Mouse (Mus musculus): Measurements from ENCODE around the gene Zfp36l2. TPM values are rescaled to one million over a fixed set of nuclear protein-coding genes. Genes with fewer than 3 reads are reported as not detected.

Gene Zfp36l2
- total and polyA plus RNA-seq, 3 experiments, result 68.5 to 174 (median 93.6) TPM

GRCm38 (mm10) chr17:84154302-84155028 lies 33.3 kb downstream of the Zfp36l2 start:
- H3K4me3 ChIP-seq (ENCODE audit: control insufficient read depth in 1 of 2, insufficient read depth in 1 of 2, low read depth in 2 of 2, low read length in 2 of 2), result peak overlapping the region; percentile 36 to 41
- TF ChIP-seq MEF2A (IDR thresholded peaks at IDR 0.05; ENCODE audit: extremely low read depth, insufficient replicate concordance, low read depth, low read length, poor library complexity, severe bottlenecking) (no peak), GABPA (IDR thresholded peaks at IDR 0.05; ENCODE audit: low read depth, low read length) (no peak), POLR2AphosphoS5 (IDR thresholded peaks at IDR 0.05; ENCODE audit: borderline replicate concordance, low read depth, low read length) (no peak), ZMIZ1 (IDR thresholded peaks at IDR 0.05; ENCODE audit: low read depth, low read length) (peak; percentile 62), ZKSCAN1 (IDR thresholded peaks at IDR 0.05; ENCODE audit: low read depth, low read length) (no peak), ZC3H11A (IDR thresholded peaks at IDR 0.05; ENCODE audit: low read depth, low read length) (no peak), HCFC1 (IDR thresholded peaks at IDR 0.05; ENCODE audit: low read depth, low read length) (no peak; the same call in none of the 2 replicates), ETS1 (IDR thresholded peaks at IDR 0.05; ENCODE audit: low read depth, low read length) (peak; percentile 82), NRF1 (IDR thresholded peaks at IDR 0.05; ENCODE audit: insufficient read depth, low read depth, low read length, poor library complexity, severe bottlenecking) (no peak), NELFE (IDR thresholded peaks at IDR 0.05; ENCODE audit: low read depth, low read length) (peak; percentile 64), CHD1 (IDR thresholded peaks at IDR 0.05; ENCODE audit: low read depth, low read length) (peak; percentile 14), MYB (IDR thresholded peaks at IDR 0.05; ENCODE audit: low read depth, low read length) (peak; percentile 64; the same call in 1 of the 2 replicates), RAD21 (IDR thresholded peaks at IDR 0.05; ENCODE audit: low read depth, low read length) (no peak), CHD2 (IDR thresholded peaks at IDR 0.05; ENCODE audit: low read length) (0 out of 2 replicates have a peak, but pooled peaks have one; percentile 8), JUND (IDR thresholded peaks at IDR 0.05; ENCODE audit: low read depth, low read length) (no peak), MAFK (IDR thresholded peaks at IDR 0.05; ENCODE audit: borderline replicate concordance, low read depth, low read length) (0 out of 2 replicates have a peak, but pooled peaks have one; percentile 31), SIN3A (IDR thresholded peaks at IDR 0.05; ENCODE audit: low read length) (peak; percentile 89), MAZ (IDR thresholded peaks at IDR 0.05; ENCODE audit: low read depth, low read length) (peak; percentile 99), USF2 (IDR thresholded peaks at IDR 0.05; ENCODE audit: borderline replicate concordance in 1 of 2, insufficient read depth in 1 of 2, low read depth in 1 of 2, low read length in 2 of 2) (no peak; a peak in 1 of 4 replicates), TCF12 (IDR thresholded peaks at IDR 0.05; ENCODE audit: low read depth, low read length) (peak; percentile 81), MXI1 (IDR thresholded peaks at IDR 0.05; ENCODE audit: low read depth, low read length) (peak; percentile 81), BHLHE40 (IDR thresholded peaks at IDR 0.05; ENCODE audit: borderline replicate concordance, low read depth, low read length) (peak; percentile 45; the same call in 1 of the 2 replicates), EP300 (IDR thresholded peaks at IDR 0.05; ENCODE audit: low read depth in 1 of 2, low read length in 2 of 2) (peak; percentile 57 to 82), USF1 (IDR thresholded peaks at IDR 0.05; ENCODE audit: low read depth, low read length) (peak; percentile 35), CTCF (IDR thresholded peaks at IDR 0.05 in 2 of 3, conservative IDR thresholded peaks at IDR 0.05 in 1 of 3; ENCODE audit: control insufficient read depth in 1 of 3, insufficient read depth in 1 of 3, low read depth in 2 of 3, low read length in 3 of 3, poor library complexity in 1 of 3, severe bottlenecking in 1 of 3) (0 out of 6 replicates have a peak, but pooled peaks of 1 of the 3 experiments have one; percentile 1), MAX (IDR thresholded peaks at IDR 0.05; ENCODE audit: low read length) (peak; percentile 66; the same call in 1 of the 2 replicates), UBTF (IDR thresholded peaks at IDR 0.05; ENCODE audit: borderline replicate concordance, insufficient read depth, low read depth, low read length) (no peak), GATA1 (IDR thresholded peaks at IDR 0.05; ENCODE audit: low read depth, low read length) (peak; percentile 71), POLR2A (IDR thresholded peaks at IDR 0.05; ENCODE audit: control insufficient read depth in 1 of 2, insufficient read depth in 1 of 2, low read depth in 1 of 2, low read length in 2 of 2, poor library complexity in 1 of 2) (peak in 1 of 2 experiments; percentile 73; a peak in 2 of 4 replicates), E2F4 (IDR thresholded peaks at IDR 0.05; ENCODE audit: borderline replicate concordance, low read depth, low read length) (0 out of 2 replicates have a peak, but pooled peaks have one; percentile 52), RCOR1 (IDR thresholded peaks at IDR 0.05; ENCODE audit: low read depth, low read length) (no peak; the same call in 1 of the 2 replicates), ZNF384 (IDR thresholded peaks at IDR 0.05; ENCODE audit: low read depth, low read length) (no peak), MYC (IDR thresholded peaks at IDR 0.05; ENCODE audit: low read depth, low read length) (no peak), TAL1 (IDR thresholded peaks at IDR 0.05; ENCODE audit: low read length) (peak; percentile 21; the same call in 1 of the 2 replicates)

More at GRCm38 (mm10) chr17:84154302-84155028, 33.3 kb downstream of the Zfp36l2 start:
- Histone ChIP-seq H3K36me3 (ENCODE audit: control insufficient read depth in 1 of 2, insufficient read depth in 2 of 2, low read length in 2 of 2) (peaks cover 0 to 58% of the 10 kb centered on the region in 2 experiments; a peak in 2 of 4 replicates), H3K79me2 (ENCODE audit: control insufficient read depth, insufficient read depth, low read length, poor library complexity) (peaks cover 9% of the 10 kb centered on the region; the same call in 1 of the 2 replicates), H3K4me1 (ENCODE audit: control insufficient read depth in 1 of 2, insufficient read depth in 2 of 2, low read length in 2 of 2) (peaks cover 31 to 69% of the 10 kb centered on the region in 2 experiments), H3K27me3 (ENCODE audit: control insufficient read depth in 1 of 2, insufficient read depth in 2 of 2, low read length in 2 of 2) (no peaks in the 10 kb centered on the region), H3K27ac (ENCODE audit: control insufficient read depth, low read depth, low read length) (peak overlapping the region; percentile 95), H3K9me3 (replicated peaks; ENCODE audit: insufficient read depth, low read length) (no peaks in the 10 kb centered on the region), H3K9ac (ENCODE audit: control insufficient read depth, low read depth, low read length, poor library complexity, severe bottlenecking) (peak overlapping the region; percentile 70)
- peak; percentile 93 for DNase-seq (ENCODE audit: low read depth, low spot score)
